Mouse (Mus musculus) embryonic facial prominence, embryonic 11.5 days (tissue): ENCODE data around the gene Fam107b. TPM values are rescaled to one million over a fixed set of nuclear protein-coding genes. Genes with fewer than 3 reads are reported as not detected.

ENCODE experiments used
- ATAC-seq: fragments of 200-750 bp; cut with Nextera tagmentation; replicated peaks from 2 replicates; pipeline ENCODE4 v1.8.0; 2017; ENCODE audit warnings: low read depth; ENCODE audit not compliant: insufficient number of reproducible peaks, low FRiP score, low TSS enrichment
- DNase-seq: peaks from one replicate; pipeline ENCODE4 v3.0.0-alpha.2; 2015; ENCODE audit warnings: low spot score
- H3K27ac ChIP-seq: fragments of 300-500 bp; sonication (generic); replicated peaks from 2 replicates; pipeline ENCODE4 v1.5.1; 2014; ENCODE audit warnings: mild to moderate bottlenecking, low read depth, low read length, control low read depth
- H3K27me3 ChIP-seq: fragments of 300-500 bp; sonication (generic); 2 replicates; pipeline ENCODE4 v1.6.1; 2014; ENCODE audit warnings: mild to moderate bottlenecking, low read length, moderate library complexity, mixed read lengths; ENCODE audit not compliant: control insufficient read depth, insufficient read depth
- H3K36me3 ChIP-seq: fragments of 300-500 bp; sonication (generic); replicated peaks from 2 replicates; pipeline ENCODE4 v1.6.1; 2014; ENCODE audit warnings: low read depth, mild to moderate bottlenecking, low read length, moderate library complexity, mixed read lengths; ENCODE audit not compliant: control insufficient read depth, insufficient read depth
- H3K4me1 ChIP-seq: fragments of 300-500 bp; sonication (generic); 2 replicates; pipeline ENCODE4 v1.6.1; 2014; ENCODE audit warnings: low read length, mixed read lengths; ENCODE audit not compliant: control insufficient read depth, insufficient read depth
- H3K4me2 ChIP-seq: fragments of 300-500 bp; sonication (generic); 2 replicates; pipeline ENCODE4 v1.6.1; 2014; ENCODE audit warnings: low read depth, mild to moderate bottlenecking, control low read depth, low read length, moderate library complexity
- H3K4me3 ChIP-seq: fragments of 300-500 bp; sonication (generic); 2 replicates; pipeline ENCODE4 v1.5.1; 2014; ENCODE audit warnings: low read depth, low read length, control low read depth
- H3K9ac ChIP-seq: fragments of 300-500 bp; sonication (generic); replicated peaks from 2 replicates; pipeline ENCODE4 v1.6.1; 2014; ENCODE audit warnings: mild to moderate bottlenecking, control low read depth, low read length
- H3K9me3 ChIP-seq: fragments of 300-500 bp; sonication (generic); replicated peaks from 2 replicates; pipeline ENCODE4 v1.6.1; 2016; ENCODE audit warnings: mild to moderate bottlenecking, low read length, inconsistent platforms, mixed read lengths; ENCODE audit not compliant: control insufficient read depth
- WGBS: fragments of 180-500 bp; shearing (Covaris S2); extraction: QIAGEN DNeasy Blood & Tissue Kit; methylation state at CpG from one replicate; pipeline ENCODE4 v1.1.7; 2014; 5-methylcytosine and 5-hydroxymethylcytosine counted together
- polyA plus RNA-seq: library from polyadenylated mRNA; unstranded; fragments of >200 nt; fragmentation: Nextera tagmentation; extraction: Ambion mirVana; gene quantifications from 2 replicates; pipeline ENCODE4 v1.2.1, GENCODE M21; 2014

Gene Fam107b
- polyA plus RNA-seq, 1 experiment from 2014 or later = 79.4 TPM

DNA sequence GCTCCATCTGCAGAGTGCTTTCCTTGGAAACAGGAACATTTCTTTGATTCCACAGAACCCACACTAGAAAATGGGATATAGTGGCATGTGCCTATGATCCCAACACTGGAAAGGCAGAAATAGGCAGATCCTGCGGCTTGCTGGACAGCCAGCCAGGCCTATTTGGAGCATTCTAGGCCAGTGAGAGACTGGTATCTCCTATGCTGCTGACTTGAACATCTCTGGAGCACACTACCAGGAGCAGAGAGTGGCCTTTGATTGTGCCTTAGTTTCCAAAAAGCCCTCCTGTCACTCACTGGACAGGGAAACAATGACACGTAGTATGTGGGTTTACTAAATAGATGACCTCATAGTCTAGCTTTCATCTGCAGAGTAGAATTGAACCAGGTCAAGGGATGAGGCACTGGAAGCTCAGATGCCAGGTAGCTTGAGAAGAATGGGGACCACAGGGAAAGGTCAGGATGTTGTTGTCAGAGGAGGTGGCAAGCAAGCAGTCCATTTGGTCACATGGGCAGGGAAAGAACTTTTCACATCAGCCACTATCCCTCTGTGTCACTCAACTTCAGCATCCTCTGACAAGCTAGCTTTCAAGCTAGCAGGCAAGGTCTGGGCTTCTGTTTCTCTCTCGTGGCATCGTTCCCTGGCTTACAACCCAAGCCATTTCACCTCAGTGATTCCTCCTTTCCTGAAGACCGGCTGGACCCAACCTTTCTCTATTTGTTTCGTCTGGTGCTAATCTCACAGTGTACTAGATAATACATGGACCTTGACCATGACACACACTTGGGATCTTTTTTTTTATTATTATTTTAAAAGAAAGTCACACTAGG, 20.0 kb downstream of the Fam107b start:
- Histone ChIP-seq H3K4me3 (no peak overlapping the region), H3K27me3 (no peaks in the 10 kb centered on the region), H3K9ac (no peak overlapping the region), H3K27ac (no peak overlapping the region), H3K4me1 (no peaks in the 10 kb centered on the region), H3K4me2 (no peak overlapping the region), H3K36me3 (no peaks in the 10 kb centered on the region), H3K9me3 (no peaks in the 10 kb centered on the region)
- no peak for DNase-seq
- 88% methylated on average over 6 of the region's 6 CpGs for WGBS
- no peak for ATAC-seq

DNA sequence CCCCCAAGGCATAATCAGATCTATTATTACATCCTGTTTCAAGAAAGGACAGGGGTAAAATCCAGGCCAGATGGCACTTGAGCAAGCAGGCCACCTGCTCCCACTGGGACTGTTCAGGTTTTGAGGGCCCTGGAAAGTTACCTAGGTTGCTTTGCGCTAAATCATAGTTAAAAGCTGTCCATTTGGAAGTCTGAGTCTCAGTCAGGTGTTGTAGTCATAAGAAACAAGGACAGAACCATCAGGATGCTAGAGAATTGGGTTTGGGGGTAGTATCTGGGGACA, 20.6 kb downstream of the Fam107b start:
- no peaks in the 10 kb centered on the region for H3K4me1 ChIP-seq
- H3K4me3 ChIP-seq = no peak overlapping the region
- DNase-seq (no peak), ATAC-seq (no peak)
- H3K27ac ChIP-seq = no peak overlapping the region
- H3K36me3 ChIP-seq = no peaks in the 10 kb centered on the region
- WGBS = 91% methylated on average over 1 of the region's 1 CpGs
- H3K9ac ChIP-seq = no peak overlapping the region
- H3K9me3 ChIP-seq = no peaks in the 10 kb centered on the region
- no peak overlapping the region for H3K4me2 ChIP-seq
- no peaks in the 10 kb centered on the region for H3K27me3 ChIP-seq

GRCm38 (mm10) chr2:3594663-3595318, 24.5 kb downstream of the Fam107b start:
- ATAC-seq = no peak
- H3K4me2 ChIP-seq = no peak overlapping the region
- no peaks in the 10 kb centered on the region for H3K36me3 ChIP-seq
- H3K9me3 ChIP-seq = no peaks in the 10 kb centered on the region; the same call in 1 of the 2 replicates
- H3K9ac ChIP-seq = no peak overlapping the region
- no peak overlapping the region for H3K27ac ChIP-seq
- 72% methylated on average over 2 of the region's 2 CpGs for WGBS
- no peak for DNase-seq
- no peaks in the 10 kb centered on the region for H3K4me1 ChIP-seq
- H3K4me3 ChIP-seq = no peak overlapping the region
- H3K27me3 ChIP-seq = no peaks in the 10 kb centered on the region

DNA sequence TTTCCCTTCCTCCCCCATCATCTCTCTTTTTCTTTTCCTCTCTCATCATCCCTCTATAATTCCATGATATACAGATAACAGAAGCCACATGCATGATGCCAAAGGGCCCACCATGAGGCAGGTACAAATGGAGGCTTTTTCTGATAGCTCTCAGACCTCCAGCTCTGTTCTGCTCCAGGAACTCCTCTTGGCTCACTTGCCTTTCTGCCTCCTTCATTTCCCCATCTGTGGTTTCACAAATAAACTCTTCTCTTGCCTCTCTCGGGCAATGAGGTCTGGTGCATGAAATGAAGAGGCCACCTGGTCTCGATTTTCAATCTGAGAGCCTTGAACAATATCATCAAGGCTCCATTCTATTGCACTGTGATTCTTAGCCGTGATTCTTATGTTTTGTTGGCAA, 30.1 kb downstream of the Fam107b start:
- H3K4me2 ChIP-seq = no peak overlapping the region
- H3K9ac ChIP-seq = no peak overlapping the region
- ATAC-seq (no peak), DNase-seq (no peak)
- H3K4me3 ChIP-seq = no peak overlapping the region
- 61% methylated on average over 3 of the region's 3 CpGs for WGBS
- H3K27ac ChIP-seq = no peak overlapping the region
- no peaks in the 10 kb centered on the region for H3K36me3 ChIP-seq
- H3K4me1 ChIP-seq = no peaks in the 10 kb centered on the region
- H3K27me3 ChIP-seq = no peaks in the 10 kb centered on the region
- H3K9me3 ChIP-seq = no peaks in the 10 kb centered on the region; the same call in 1 of the 2 replicates

DNA sequence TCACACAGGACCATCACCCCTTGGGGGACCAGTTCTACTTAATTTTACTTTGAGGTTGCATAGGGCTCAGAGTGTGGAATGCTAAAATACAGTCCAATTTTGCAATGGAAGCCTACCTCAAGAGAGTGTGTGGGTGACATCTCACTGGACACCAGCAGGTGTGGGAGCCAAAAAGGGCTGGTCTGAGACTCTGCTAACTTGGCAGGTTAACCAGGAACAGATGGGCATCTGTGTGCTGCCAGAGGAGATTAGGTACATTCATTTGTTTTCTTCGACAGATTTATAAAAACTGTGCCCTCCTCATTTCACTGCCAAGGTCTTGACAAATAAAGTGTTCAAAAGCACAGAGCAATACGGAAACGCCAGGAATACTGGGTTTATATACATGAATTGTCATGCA, 32.3 kb downstream of the Fam107b start:
- ATAC-seq = no peak

GRCm38 (mm10) chr2:3603181-3603580, 32.9 kb downstream of the Fam107b start:
- no peak overlapping the region for H3K4me3 ChIP-seq
- no peaks in the 10 kb centered on the region for H3K27me3 ChIP-seq
- ATAC-seq = no peak
- no peaks in the 10 kb centered on the region for H3K4me1 ChIP-seq
- 84% methylated on average over 5 of the region's 5 CpGs for WGBS
- H3K36me3 ChIP-seq = no peaks in the 10 kb centered on the region
- H3K27ac ChIP-seq = no peak overlapping the region
- H3K4me2 ChIP-seq = no peak overlapping the region
- H3K9ac ChIP-seq = no peak overlapping the region
- no peaks in the 10 kb centered on the region for H3K9me3 ChIP-seq
- DNase-seq = no peak

More for the DNA sequence above, 32.3 kb downstream of the Fam107b start:
- Histone ChIP-seq H3K27me3 (no peaks in the 10 kb centered on the region), H3K36me3 (no peaks in the 10 kb centered on the region), H3K4me3 (no peak overlapping the region), H3K4me2 (no peak overlapping the region), H3K4me1 (no peaks in the 10 kb centered on the region), H3K9me3 (no peaks in the 10 kb centered on the region; the same call in 1 of the 2 replicates), H3K27ac (no peak overlapping the region), H3K9ac (no peak overlapping the region)
- 81% methylated on average over 3 of the region's 3 CpGs for WGBS
- no peak for DNase-seq

DNA sequence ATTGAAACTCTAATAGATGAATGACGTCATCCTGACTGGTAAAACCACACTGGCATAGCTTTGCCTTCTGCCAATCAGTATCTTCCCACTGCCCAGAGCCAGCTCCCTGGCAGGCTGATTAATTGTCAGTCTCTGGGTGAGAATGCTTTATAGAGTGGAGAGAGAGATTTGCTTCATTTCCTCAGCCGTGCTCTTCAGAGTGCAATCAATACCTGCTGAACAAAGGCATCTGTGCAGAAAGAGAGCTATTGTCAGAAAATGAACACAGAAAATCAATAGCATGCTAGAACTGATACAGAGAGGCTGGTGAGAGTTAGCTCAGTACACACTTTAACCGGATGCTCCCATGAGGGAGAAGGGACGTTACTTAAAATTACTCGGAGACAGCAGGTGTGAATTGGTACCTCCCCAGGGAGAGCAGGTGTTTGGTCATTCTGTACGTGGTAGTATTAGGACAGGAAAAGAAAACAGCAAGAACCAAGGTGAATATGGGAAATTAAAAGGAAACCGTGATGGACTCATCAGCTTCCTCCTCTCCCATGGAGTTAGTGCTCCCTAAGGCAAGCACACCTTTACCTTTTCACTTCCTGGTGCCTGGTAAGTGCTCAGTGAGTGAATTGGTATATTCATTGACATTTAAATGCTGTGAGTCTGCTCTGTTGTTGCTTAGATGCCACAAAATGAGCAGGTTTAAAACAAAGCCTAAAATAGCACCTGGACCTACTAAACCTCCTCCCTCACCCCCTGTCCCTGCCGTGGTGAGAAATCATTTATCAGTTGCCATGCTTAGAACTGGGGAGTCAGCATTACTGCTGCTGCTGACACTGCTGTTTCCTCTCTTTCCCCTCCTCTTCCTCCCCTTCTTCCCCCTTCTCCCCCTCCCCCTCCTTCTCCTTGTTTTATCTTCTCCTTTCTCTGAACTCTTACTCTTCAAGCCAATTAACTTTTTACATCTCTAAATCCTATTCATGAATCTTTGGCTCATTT, 38.9 kb downstream of the Fam107b start:
- Histone ChIP-seq H3K27me3 (no peaks in the 10 kb centered on the region), H3K9me3 (no peaks in the 10 kb centered on the region), H3K36me3 (no peaks in the 10 kb centered on the region), H3K9ac (no peak overlapping the region), H3K4me2 (no peak overlapping the region), H3K4me1 (no peaks in the 10 kb centered on the region), H3K27ac (no peak overlapping the region), H3K4me3 (no peak overlapping the region)
- no peak for ATAC-seq
- 62% methylated on average over 8 of the region's 8 CpGs for WGBS
- no peak for DNase-seq
